Mouse (Mus musculus) left cerebral cortex, postnatal 25 days (tissue): Measurements from ENCODE around the gene Iqgap2. TPM values are rescaled to one million over a fixed set of nuclear protein-coding genes. Genes with fewer than 3 reads are reported as not detected.

ENCODE experiments used
- DNase-seq, 2 experiments: peaks; one replicate each; pipeline ENCODE4 v3.0.0; 2022; ENCODE audit warnings: low spot score in 2 of 2, mixed read lengths in 1 of 2
- intact Hi-C: fragments of 180-260 bp; cut with DNase I; formaldehyde crosslinking; loops from one replicate; pipeline ENCODE4 v1.15.1; 2025
- total RNA-seq, 2 experiments: library from RNA; stranded (reverse); gene quantifications; 2 replicates each; pipeline ENCODE4 v1.2.3; 2021

Gene Iqgap2
- total RNA-seq, 2 experiments from 2014 or later = 16.8 to 19.0 TPM

DNA sequence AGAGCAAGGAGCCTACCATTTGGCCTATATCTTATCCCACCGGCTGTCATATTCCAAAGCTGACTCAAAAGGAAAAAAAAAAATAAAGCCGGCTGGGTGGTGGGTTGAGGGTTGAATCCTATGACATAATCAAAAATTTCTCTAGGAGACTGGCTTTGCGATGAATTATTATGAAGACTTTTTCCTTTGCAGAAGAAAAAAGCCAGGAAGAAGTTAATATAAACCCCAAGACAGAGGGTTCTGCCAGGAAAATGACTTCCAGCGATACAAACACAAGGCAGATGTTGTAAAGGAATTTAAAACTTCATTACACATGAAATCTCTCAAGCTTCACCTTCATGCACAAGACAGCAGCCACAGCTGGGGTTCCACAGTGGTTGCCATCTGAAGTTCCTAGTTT is 146.3 kb downstream of the Iqgap2 start:
- DNase-seq = no peak
- intact Hi-C loops = no loop called here

DNA sequence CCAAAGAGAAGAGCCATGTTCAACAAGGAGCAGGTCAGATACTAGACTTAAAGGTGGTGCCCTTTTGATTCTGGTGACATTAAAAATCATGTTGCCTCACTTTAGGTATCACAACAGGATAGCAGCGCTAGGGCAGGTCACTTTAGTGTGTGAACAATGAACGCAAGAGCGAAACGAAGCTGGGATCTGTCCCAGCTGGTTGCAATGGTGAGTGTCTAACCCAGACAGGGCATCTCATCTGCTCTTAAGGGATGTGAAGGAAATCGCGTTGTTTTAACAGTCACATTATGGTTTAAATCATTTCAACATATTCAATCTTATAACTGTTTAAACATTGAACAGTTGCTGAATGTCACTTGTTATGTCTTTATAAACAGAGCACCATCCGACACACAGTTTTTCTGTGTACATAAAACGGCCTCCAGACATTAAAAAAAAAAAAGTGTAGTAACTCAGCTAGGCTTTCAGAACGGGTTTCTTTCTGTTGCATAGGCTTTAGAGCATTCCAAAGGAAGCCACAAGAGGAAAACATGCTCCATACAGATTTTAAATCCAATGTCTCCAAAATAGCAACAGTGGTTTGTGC is 148.7 kb downstream of the Iqgap2 start:
- DNase-seq = no peak
- intact Hi-C loops = loop anchor here (5.0 kb wide), 1 partner anchor 214 kb away; no protein-coding TSS in a partner anchor

- DNase-seq = no peak
- intact Hi-C loops = loop anchor here (5.0 kb wide), 1 partner anchor 215 kb away; no protein-coding TSS in a partner anchor
Observed at GRCm38 (mm10) chr13:95741813-95742689, 149.7 kb downstream of the Iqgap2 start.

- intact Hi-C loops = loop anchor here (1.0 to 5.0 kb wide), 2 partner anchors 153 to 218 kb away; no protein-coding TSS in a partner anchor
- DNase-seq = peak; percentile 45 to 63
Observed at GRCm38 (mm10) chr13:95739651-95740050, 152.1 kb downstream of the Iqgap2 start.

GRCm38 (mm10) chr13:95730491-95730890 is 161.2 kb downstream of the Iqgap2 start:
- no peak for DNase-seq
- intact Hi-C loops = no loop called here

GRCm38 (mm10) chr13:95719320-95720232 is 172.1 kb downstream of the Iqgap2 start:
- DNase-seq = peak; percentile 76 to 87
- intact Hi-C loops = loop anchor here (1.0 to 5.0 kb wide), 2 partner anchors 155 to 327 kb away; no protein-coding TSS in a partner anchor

GRCm38 (mm10) chr13:95715356-95715755 is 176.4 kb downstream of the Iqgap2 start:
- intact Hi-C loops = no loop called here
- DNase-seq = no peak

- intact Hi-C loops = no loop called here
- DNase-seq = no peak
Observed at GRCm38 (mm10) chr13:95714271-95714975, 177.3 kb downstream of the Iqgap2 start.

DNA sequence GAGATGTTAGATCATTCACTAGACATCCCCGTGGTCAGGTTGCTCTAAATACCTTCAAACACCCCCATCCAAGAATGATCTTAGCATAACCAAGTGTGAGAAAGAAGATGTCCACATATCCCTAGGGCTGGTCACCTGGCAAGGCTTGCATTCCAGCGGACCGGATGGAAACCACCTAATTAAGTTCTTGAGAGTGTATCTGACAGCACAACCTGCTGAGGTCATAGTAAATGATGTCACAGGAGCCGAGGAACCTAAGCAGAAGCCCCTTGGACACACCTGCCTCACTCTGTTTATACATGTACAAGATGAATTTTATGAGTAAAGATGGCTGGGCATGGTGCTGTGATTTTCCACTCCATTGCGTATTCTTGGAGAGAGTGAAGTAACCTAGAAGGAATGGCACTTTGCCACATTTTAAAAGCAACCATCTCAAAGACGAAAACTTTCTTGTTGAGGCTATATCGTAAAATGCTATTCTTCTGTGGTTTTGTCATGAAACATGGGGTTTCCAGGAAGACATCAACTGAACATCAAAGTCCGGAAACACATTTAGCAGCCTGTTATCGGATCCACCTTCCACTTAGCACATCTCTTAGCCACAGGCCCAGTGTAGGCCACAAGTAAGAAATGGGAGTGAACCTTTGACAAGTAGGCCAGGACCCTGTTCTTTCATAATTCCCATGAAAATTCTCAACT is 179.0 kb downstream of the Iqgap2 start:
- intact Hi-C loops = no loop called here
- no peak for DNase-seq

DNA sequence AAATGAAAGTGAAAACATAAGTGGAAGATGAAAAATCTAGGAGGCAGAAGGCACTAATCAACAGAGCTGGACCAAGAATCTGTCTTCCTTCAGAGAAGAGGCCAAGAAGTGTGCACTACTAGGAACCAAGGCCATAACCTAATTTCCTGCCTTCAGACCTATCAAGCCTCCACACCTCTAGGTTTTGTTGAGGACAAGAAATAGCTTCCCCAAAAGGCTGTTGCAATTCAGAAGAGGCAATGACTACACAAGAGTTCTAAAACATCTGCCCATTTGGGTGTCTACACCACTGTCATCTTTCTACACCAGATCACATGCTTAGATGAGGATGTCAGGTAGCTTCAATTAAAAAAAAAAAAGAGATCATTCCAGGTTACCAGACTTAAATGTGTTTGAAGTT is 179.7 kb downstream of the Iqgap2 start:
- no peak for DNase-seq
- intact Hi-C loops = no loop called here

GRCm38 (mm10) chr13:95705589-95705988 is 186.1 kb downstream of the Iqgap2 start:
- intact Hi-C loops = no loop called here
- no peak for DNase-seq

- no peak for DNase-seq
- intact Hi-C loops = no loop called here
Observed at GRCm38 (mm10) chr13:95703376-95703775, 188.3 kb downstream of the Iqgap2 start.

GRCm38 (mm10) chr13:95697874-95698273 is 193.8 kb downstream of the Iqgap2 start:
- no peak for DNase-seq
- intact Hi-C loops = no loop called here

DNA sequence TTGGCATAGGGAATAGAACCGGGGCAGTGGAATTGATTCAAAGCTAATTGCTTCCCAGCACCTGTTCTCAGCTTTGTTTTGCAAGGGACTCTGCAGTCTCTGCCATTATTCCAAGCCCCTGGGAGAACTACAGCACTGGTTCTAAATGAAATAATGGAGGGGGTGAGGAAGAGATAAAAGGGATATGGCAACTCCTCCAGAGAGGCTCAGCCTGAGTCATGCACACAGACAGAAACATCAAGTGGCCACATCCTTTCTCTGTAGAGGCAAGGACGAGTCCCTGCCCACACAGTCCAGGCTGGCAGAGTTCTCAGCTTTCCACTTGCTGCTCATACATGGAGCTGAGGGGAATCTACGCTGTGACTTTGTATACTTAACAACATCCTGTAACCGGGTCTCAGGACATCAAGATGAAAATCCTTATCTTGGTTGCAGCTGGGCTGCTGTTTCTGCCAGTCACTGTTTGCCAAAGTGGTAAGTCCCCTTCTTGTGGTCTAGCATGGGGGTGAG is 195.0 kb downstream of the Iqgap2 start, which contains the start of gene F2rl2:
F2rl2 (plus strand) TSS at position 200 of the 510 bp plus-strand sequence.
- DNase-seq = peak; percentile 15 to 81
- intact Hi-C loops = no loop called here

GRCm38 (mm10) chr13:95696120-95696653 is 195.5 kb downstream of the Iqgap2 start:
- no peak for DNase-seq
- intact Hi-C loops = no loop called here

- DNase-seq = peak; percentile 15 to 82
- intact Hi-C loops = no loop called here
Observed at GRCm38 (mm10) chr13:95692201-95692600, 199.5 kb downstream of the Iqgap2 start.

GRCm38 (mm10) chr13:95688576-95688975 is 203.1 kb downstream of the Iqgap2 start:
- no peak for DNase-seq
- intact Hi-C loops = no loop called here

- no peak for DNase-seq
Observed at GRCm38 (mm10) chr13:95685736-95686135, 206.0 kb downstream of the Iqgap2 start.

More at GRCm38 (mm10) chr13:95685736-95686135, 206.0 kb downstream of the Iqgap2 start:
- intact Hi-C loops = no loop called here
